Mouse (Mus musculus): ENCODE results near the gene Card10.
A peak's percentile ranks its signal among the peaks of the same experiment; 100 is the strongest.
"Not testable (repeated sequence)": the region's sequence is repeated elsewhere in the genome, so short reads cannot be mapped to it uniquely, and the experiment has no call there.

Gene Card10

DNA sequence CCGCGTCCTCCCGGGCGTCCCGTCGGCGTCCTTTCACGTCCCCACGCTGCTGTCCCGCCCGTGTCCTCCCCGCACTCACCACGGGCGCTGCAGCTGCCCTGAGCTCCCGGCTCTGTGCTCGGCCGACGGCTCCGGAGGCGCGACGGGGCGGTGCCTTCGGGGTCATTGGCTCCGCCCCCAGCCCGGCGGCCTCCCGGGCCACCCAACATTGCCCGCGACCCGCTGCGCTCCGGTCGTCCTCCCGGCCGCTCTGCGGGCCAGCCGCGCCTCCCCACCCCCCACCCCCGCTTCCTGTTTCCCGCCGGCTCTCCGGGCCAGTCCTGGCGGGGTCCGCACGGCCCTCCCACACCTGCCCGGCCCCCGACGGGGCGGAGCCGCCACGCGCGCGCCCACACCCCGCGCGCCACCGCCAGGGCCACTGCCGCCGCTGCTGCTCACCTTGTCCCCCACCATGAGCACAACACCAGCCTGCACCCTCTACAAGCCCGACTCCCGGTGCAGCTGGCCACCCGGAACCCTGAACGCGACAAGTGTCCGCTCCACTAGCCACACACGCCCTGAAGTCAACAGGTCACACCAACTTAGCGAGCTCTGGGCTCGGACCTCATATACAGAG, at the start of gene Card10:
Gene Card10, minus strand, starts transcription at position 267 of the 616 bp plus-strand sequence.
- peak; percentile 56 for DNase-seq

DNA sequence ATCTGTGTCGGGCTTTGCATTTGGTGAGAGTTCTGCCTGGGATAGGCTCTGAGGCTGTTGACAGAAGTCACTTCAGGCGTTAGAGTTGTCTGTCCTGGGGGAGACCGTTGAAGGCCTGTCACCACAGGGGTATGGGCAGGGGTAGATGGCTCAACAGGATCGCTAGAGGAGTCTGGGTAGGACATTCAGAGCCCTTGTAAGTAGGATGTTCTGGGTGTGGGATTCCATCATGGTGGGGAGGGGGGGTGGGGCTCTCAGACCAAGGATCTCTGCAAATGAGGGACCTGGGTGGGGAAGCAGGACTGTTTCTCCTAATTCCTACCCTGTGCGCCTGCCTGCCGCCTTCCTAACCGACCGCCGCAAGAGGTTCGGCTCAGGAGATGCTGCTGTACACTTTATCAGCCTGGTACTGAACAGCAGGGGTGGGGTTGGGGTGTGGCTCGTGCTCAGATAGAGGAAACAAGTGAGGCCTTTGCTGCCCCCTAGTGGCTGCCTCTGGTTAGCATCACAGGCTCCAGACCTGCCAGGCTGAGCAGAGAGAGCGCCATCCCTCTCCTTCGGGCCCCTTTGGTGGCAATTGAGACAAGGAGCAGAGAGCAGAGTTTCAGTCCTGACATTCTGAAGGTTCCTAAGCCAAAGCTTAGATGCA, 48.8 kb upstream of the Card10 start:
- DNase-seq, result peak; percentile 91

DNA sequence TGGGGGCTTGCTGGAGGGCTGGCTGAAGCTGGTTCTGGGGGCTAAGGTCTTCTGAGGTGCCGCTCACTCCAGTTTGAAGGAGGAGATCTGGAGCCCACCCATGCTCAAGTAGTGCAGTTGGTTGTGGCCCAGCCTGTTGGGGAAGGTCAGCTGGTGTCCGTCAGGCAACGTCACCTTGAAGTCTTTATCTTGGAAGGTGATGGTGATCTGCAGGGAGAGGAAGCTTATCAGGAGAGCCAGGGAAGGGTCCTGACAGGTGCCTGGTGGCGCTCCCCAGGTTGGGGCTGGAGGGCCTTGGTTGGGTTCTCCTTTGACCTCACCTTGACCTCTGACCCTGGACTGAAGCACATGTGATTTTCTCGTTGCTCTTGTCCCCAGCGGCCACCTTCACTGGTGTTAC, 48.1 kb upstream of the Card10 start:
- no peak for DNase-seq

DNA sequence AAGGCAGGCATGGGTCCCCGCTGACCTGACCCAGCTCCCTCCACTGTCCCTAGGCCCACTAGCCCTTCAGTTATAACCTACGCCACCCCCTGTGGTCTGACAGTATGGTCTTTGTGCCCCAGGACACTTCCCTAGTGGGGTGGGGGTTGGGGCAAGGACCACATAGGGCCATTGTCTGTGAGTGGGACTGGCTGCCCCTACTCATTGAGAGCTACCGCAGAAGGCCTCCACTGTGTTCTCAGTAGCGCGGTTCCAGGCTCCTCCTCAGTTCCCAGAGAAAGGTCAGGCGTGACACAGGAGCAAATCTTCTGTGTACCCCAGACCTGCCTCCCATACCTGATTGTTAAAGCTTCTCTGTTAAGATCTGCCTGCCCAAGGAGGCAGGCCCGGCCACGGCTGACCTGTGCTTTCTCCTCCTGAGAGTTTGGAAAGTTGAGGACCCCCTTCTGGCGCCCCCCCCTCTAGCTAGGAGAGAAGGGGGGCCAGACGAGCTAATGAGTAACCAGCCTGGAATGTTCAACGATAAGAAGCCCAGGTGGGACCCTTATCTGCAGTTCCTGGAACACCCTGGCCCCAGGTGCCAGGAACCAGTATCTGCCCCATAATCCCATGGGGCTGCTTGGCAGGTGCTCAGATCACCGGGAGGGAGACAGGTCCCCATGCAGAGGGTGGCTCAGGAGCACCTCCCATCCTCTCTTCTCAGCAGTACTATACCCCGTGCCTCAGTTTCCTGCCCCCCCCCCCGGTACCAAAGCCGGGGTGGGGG, 47.4 kb upstream of the Card10 start:
- no peak for DNase-seq

DNA sequence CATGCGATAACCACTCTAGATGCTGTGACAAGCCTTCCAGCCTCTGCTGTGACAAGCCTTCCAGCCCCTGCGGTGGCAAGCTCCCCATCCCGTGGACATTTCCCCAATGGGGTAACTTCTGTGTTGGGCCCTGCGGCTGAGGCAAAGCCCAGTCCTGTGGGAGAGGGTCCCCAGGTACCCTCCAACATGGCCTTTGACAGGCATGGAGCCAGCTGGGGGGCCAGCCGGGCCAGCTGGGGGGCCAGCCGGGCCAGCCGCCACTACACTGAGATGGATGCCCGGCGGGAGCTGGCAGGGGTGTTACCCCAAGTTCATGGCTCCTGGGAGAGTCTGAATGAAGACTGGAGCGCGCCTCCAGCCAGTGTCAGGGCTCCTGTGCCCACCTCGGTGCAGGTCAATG, 46.6 kb upstream of the Card10 start:
- no peak for DNase-seq

DNA sequence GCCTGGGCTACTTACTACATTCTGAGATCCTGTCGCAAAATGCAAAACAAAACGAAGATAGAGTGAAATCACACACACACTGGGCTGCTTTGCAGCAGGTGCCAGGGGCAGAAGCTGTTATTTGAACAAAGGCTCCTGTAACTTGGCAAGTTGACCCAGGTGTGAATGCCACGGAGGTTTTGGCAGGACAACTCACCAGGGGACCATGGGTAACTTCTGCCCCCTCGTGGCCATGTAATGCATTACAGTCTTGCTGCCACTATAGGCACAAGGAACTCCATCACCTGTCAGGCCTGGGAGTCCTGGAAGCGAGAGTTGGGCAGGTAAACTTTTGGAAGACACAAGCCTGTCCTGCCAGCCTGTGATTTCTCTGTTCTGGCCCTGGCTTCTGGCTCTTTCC, 45.6 kb upstream of the Card10 start:
- peak; percentile 87 for DNase-seq

DNA sequence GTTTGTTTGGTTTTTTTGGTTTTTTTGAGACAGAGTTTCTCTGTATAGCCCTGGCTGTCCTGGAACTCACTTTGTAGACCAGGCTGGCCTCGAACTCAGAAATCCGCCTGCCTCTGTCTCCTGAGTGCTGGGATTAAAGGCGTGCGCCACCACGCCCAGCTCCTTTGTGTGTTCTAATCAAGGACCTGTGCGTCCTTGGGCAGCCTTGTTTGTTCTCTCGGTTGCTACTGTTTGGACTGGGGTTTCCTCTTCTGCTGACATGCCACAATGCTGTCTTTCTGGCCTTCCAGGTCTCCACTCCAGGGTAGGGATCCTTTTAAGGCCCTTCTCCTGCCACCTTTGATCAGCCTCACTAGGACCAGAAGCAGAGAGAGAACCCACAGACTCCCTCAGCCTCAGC, 44.0 kb upstream of the Card10 start:
- not testable (repeated sequence) for DNase-seq

DNA sequence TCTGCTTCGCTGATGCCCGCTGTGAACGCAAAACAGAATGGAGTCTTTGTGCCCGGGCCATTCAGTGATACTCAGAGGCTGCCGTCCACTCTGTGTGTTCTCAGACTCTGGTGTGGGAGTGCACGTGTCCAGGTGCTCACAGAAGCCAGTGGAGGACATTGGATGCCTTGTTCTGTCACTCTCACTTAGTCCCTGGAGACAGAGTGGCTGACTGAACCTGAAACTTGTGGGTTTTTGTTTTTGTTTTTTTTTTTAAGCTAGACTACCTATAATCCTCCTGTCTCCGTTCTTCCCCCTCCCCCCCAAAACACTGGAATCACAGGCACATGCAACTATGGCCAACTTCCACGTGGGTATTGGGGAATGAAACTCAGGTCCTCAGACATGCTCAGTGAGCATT, 43.5 kb upstream of the Card10 start:
- DNase-seq, result no peak

DNA sequence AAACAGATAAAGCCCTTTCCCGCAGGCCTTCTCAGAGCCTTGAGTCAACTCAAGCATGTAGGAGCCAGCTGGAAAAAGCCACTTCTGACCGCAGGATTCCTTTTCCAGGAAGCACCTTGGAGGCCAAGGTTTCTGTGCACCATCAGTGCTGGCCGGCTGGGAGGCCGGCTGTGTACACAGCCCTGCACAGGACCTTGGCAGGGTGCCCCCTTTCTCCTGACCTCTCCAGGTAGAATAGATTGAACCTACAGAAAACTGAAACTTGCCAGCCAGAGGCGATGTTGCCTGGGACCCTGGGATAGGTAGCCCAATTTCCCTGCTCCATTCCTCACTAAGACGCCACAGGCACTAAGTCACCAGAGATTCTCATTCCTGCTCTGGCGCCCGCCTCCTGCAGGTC, 43.0 kb upstream of the Card10 start:
- DNase-seq, result no peak

DNA sequence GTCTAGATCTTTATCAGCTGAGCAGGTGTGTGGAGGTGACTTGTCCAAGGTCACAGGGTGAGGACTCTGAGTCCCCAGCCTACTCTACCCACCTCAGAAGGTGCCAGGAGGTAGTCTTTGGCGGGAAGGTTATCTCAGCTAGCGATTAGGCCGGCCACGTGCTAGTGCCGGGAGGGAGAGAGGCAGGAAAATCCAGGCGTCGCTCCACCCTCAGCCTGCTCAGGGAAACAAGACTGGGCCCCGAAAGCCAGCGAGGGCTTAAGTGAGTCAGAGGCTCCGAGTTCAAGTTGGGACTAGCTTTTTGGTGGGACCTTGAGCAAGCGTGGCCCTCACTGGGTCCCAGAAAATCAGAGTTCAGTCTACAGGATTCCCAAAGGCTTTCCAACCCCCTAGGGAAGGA, 42.5 kb upstream of the Card10 start:
- no peak for DNase-seq

DNA sequence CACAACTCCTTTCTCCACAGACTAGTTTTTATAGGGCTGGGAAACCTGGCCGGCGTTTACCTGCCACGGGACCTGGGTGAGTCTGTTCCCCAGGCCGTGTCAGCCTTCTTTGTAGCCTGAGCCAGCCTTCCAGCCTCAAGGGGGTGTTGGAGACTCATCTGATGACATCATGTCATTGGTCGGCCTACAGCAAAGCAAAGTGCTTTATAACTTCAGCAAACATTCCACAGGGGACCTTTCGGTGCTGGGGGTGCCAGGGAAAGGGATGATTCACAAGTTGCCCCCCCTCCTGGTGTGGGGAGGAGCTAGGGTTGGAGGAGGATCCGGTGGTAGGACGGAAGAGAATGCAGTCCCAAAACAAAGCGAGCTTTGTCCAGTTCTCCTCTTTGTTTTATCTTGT, 41.9 kb upstream of the Card10 start:
- DNase-seq, result no peak

DNA sequence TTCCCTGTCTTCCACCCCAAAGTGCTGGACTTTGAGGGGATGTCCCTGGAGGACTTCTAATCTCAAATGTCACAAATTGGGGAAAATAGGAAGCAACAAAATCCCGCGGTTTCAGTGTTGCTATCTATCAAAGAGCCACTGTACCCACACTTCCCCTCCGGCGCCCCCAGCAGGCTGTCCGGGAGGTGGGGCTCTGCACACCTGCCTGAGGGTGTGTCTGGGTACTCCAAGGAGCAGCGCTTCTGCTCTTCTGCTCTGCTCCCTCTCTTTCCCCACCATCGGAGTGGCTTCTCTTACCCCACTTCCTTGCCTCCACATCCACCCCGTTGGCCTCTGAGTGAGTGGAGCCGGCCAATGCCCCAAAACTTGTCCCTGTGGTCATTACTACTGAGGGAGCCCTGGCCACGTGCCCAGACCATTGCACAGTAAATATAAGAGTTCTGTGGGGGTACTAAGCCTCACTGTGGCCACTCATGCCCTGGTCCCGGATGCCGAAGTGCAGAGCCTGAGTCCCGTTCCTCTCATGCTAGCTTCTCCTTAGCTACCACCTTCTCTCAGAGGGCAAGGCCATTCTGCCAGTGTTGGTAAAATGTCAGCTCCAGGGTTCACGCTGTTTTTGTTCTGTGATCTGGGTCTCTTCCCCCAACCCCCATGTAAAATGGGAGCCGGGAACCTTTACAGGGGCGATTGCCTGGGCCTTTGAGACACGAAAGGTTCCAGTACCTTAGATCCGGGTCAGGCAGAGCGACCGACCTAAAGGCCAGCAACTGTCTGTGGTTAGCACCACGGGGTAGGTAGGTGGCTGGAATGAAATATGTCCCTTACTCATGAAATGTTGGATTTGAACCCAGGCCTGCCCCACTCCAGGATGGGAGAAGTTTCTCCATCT, 41.0 kb upstream of the Card10 start:
- DNase-seq, result peak; percentile 83

DNA sequence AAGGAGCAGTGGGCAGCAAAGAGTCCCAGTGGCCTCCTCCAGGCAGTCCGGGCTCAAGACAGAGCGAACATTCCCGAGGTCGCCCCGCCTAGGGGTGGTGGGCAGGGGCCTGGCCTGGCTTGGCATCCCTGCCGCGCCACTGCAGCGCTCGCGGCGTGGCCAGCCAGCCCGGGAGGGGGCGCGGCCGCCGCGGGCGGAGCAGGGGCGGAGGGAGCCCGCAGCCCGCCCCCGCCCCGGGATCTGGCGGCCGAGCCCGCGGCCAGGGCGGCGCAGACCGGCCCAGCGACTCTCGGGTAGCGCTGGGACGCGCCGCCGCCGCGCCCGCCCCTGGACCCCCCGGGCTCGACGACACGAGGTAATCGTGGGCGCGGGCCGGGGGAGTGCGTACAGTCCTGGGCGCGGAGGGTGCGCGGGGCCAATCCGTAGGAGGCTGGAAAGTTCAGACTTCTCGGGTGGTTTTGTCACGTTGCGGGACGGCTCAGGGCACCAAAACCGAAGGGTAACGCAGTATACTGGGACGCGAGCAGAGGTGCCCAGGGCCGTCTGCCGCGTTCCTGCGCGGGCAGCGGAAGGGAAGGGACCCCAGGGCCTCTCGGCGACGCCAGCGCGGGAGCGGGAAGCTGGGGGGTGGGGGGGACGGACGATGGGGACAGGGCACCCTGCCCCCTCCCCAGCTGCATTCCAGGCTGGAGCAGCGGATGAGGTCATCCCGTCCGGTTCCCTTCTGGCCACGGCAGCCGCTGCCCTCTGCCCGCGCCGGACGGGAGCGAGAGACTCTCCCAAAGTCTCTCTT, 39.7 kb upstream of the Card10 start, which contains the start of gene Cdc42ep1:
Gene Cdc42ep1, plus strand, starts transcription at position 254 of the 793 bp plus-strand sequence.
- no peak for DNase-seq

DNA sequence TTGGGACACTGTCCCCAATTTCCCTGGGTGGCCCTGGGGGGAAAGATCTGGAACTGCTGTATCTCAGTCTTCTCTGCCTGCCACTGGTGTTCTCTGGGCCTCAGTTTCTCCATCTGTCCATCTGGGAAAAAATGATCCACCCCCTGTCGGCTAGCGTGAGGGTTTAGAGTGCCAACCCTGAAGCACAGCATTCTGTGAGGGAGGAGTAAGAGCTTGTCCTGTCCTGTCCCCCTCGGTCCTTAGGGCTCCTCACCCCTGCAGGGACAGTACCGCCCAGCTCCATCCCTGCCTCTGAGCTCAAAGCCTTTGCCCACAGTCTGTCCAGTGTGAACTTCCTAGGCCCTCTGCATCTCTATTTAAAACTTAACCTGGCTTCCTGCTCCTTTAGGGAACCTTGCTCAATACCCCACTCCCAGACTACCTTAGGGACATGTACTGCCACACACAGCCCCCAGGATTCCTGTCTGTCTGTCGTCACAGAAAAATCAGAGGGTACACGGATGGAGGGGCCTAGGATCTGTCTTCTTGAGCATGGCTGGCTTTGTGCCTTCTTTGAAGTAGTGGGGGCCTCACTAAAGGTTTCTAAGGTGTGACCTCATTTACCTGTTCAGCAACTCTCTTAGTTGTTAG, 38.4 kb upstream of the Card10 start:
- no peak for DNase-seq

DNA sequence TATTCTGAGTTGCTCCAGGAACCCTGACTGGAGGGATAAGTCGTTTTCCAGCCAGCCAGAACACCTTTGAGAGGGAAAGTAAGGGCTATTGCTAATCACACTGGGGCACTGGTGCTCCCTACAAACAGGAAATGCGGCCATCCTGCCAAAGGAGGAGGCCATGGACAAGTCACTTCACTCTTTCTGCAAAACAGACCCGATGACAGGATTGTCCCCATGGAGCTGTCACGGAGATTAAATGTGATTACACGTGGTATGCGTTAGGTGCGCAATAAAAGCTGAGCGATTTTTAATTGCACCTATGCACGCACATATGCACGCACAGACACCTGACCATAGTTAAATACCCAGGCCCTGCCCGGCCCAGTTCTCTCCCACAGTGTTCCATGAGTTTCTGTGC, 37.9 kb upstream of the Card10 start:
- no peak for DNase-seq

DNA sequence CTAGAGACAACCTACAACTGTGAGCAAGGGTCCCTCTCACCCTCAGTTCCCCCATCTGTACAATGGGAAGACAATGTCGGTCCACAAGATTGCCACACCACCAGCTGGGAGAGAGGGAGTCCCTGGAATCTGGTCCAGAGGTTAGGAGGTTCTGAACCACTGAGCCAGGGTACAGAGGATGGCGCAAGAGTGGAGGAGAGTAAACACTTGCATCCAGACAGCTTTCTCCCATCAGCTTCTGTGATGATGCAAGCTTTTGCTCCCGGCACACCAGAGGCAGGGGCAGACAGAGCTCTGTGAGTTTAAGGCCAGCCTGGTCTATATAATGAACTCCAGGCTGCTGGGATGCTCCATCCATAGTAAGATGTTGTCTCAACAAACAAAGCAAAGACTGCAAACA, 37.4 kb upstream of the Card10 start:
- DNase-seq, result no peak

DNA sequence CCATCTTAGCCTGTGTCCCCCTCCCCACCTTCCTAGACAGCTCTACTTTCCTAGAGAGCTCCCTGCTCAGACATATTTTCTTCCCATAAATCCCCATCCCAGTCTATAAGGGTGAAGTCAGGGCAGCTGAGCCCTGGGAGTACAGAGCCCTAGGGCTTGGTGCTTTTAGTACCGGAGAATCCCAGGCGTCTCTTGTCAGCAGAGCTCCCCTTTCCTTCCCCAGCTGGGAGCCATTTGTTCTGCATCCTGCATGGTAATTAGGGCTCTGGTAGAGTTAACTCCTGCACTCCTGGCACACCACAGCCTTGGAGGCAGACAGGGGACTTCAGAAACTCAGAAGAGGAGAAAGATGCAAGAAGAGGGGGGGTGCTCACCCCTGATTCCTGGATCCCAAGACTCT, 36.9 kb upstream of the Card10 start:
- no peak for DNase-seq

DNA sequence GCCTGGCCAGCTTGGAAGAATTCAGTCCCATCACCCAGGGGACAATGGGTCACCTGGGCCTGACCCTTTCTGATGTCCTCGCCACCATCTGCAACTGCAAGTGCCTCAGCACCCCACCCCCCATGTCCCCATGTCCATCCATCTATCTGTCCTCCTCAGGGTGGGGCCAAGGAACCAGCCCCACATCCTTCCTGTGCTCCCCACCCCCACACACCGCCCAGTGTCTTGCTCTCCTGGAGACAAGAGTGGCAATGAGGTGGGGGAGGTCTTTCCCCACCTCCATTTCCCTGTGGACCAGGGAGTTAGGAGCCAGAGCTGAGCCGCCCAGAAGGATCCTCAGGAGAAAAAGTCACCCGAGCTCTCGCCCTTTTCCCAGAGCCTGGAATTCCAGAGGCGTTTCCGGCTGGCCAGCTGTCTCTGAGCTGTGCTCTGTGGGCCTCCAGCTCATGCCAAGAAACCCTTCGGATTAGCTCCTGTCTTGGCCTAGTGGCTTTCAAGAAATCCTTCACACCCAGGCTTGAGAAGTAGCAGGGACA, 33.3 kb upstream of the Card10 start:
- DNase-seq, result no peak

DNA sequence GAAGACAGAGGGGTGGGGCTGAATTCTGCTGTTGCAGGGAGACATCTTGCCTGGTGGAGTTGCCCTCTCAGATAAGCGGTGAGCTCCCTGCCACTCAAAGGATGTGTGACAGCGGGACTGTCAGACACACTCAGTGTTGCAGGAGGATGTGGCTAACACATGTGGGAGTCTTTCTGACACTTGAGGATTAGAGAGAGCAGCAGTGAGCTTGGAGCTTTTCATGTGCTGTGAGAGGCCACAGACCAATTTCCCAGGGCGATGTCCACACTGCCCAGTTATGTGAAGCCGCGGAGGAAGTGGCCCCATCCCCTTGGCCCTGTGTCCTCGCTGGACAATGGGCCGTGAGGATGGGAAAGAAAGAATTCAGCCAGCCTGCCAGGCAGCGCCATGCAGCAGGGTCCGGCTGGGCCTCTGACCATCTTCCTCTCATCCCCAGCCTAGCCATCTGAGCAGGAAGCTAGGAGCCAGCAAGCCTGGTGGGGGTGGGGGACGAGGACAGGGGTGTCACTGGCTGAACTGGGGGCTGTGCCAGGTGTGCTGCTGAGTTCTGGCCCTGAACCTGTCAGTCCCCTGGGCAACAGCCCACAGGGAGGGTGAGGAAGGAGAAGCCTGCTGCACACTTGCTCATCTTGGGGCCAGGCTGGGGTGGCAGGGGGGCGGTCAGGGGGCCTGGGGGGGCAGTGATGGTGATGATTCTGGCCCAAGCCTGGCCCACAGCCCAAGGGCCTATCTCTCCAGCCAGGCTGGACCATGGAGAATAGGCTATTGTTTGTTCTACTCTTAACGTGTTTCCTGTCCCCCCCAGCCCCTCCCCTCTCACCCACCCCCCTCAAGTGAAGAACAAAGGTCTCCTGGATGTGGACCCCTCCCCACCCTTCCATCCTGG, 32.6 kb upstream of the Card10 start:
- DNase-seq, result peak; percentile 38

DNA sequence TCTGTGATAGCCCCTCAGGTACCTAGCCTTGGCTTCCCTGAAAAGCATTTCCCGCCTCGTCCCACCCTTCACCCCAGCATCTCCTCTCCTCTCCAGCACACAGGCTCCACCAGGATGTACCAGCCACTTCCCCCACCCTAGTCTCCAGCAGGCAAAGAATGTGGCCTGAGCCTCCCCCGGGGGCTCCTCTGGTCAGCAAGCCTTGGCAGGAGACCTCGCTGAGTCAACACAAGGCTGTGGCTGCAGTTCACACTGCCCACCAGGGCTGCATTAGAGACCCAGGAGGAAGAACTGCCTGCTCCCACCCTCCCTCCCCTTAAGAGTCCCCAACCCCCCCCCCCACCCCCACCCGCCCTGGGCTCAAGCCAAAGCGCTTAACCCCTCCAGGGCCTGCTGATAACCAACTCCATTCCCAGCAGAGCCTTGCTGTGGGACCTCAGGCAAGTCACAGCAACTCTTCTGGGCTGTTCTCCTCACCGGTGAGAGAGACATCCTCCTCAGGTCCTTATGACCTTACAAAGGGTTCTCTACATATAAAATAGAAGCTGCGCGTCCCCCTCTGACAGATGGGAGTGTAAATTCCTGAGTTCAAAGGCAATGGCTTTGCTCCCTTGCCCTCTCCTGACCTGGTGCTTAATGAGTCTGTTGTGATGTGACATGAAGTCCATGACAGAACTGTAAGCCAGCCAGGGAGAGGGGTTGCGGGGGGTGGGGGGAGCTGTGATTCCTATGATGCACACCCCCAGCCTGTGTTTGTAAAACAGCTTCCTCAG, 31.6 kb upstream of the Card10 start:
- DNase-seq, result no peak
